Mouse (Mus musculus): ENCODE data around the gene Sirt4. TPM values are rescaled to one million over a fixed set of nuclear protein-coding genes. Genes with fewer than 3 reads are reported as not detected.
"Not testable (repeated sequence)": the region's sequence is repeated elsewhere in the genome, so short reads cannot be mapped to it uniquely, and the experiment has no call there.

The Sirt4 gene
- polyA plus RNA-seq, 1 experiment from 2014 or later, result 23.5 TPM

DNA sequence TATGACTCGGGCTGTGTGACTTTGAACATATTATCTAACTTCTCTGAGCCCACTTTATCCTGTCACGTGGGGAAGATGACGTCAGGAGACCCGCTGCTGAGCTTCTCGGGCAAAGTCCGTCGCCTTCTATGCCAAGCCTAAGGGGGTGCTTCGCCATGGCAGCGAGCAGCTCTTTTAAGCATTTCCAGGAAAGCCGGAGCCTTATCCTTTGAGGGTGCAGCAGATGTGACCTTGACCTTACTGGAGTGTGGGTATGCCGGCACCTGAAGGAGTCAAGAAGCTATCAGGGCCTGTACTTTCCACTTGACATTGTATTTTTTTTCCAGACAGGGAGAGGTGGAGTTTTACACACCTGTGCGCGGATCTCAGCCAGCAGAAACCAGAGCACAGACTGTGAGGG lies 25.6 kb downstream of the Sirt4 start:
- no peak for ATAC-seq (ENCODE audit: insufficient number of reproducible peaks, insufficient read depth, low FRiP score, low read depth)
- no peaks in the 10 kb centered on the region for H3K9me3 ChIP-seq (ENCODE audit: control insufficient read depth, low read depth, low read length)
- 57% methylated on average over 13 of the region's 13 CpGs for WGBS
- H3K9ac ChIP-seq (replicated peaks; ENCODE audit: low read depth, low read length), result no peak overlapping the region
- no peaks in the 10 kb centered on the region for H3K27me3 ChIP-seq (ENCODE audit: control insufficient read depth, insufficient read depth, low read length)
- H3K4me1 ChIP-seq (ENCODE audit: control insufficient read depth, insufficient read depth, low read length), result no peaks in the 10 kb centered on the region
- H3K27ac ChIP-seq (ENCODE audit: low read length), result no peak overlapping the region
- no peak overlapping the region for H3K4me3 ChIP-seq (ENCODE audit: low read depth, low read length)
- H3K4me2 ChIP-seq (replicated peaks; ENCODE audit: low read depth, low read length), result no peak overlapping the region
- no peaks in the 10 kb centered on the region for H3K36me3 ChIP-seq (ENCODE audit: control insufficient read depth, insufficient read depth, low read length)

GRCm38 (mm10) chr5:115455838-115456237 lies 28.7 kb downstream of the Sirt4 start:
- peaks cover 10% of the 10 kb centered on the region for H3K36me3 ChIP-seq (ENCODE audit: control insufficient read depth, insufficient read depth, low read length)
- no peaks in the 10 kb centered on the region for H3K9me3 ChIP-seq (ENCODE audit: control insufficient read depth, low read depth, low read length)
- H3K27me3 ChIP-seq (ENCODE audit: control insufficient read depth, insufficient read depth, low read length), result no peaks in the 10 kb centered on the region
- no peak overlapping the region for H3K4me2 ChIP-seq (replicated peaks; ENCODE audit: low read depth, low read length)
- ATAC-seq (ENCODE audit: insufficient number of reproducible peaks, insufficient read depth, low FRiP score, low read depth), result no peak
- H3K4me1 ChIP-seq (ENCODE audit: control insufficient read depth, insufficient read depth, low read length), result no peaks in the 10 kb centered on the region
- no peak overlapping the region for H3K27ac ChIP-seq (ENCODE audit: low read length)
- no peak overlapping the region for H3K9ac ChIP-seq (replicated peaks; ENCODE audit: low read depth, low read length)
- H3K4me3 ChIP-seq (ENCODE audit: low read depth, low read length), result no peak overlapping the region
- 79% methylated on average over 7 of the region's 7 CpGs for WGBS

- no peaks in the 10 kb centered on the region for H3K9me3 ChIP-seq (ENCODE audit: control insufficient read depth, low read depth, low read length)
- H3K27ac ChIP-seq (ENCODE audit: low read length), result no peak overlapping the region
- H3K36me3 ChIP-seq (ENCODE audit: control insufficient read depth, insufficient read depth, low read length), result peaks cover 14% of the 10 kb centered on the region
- no peaks in the 10 kb centered on the region for H3K4me1 ChIP-seq (ENCODE audit: control insufficient read depth, insufficient read depth, low read length)
- no peak overlapping the region for H3K4me3 ChIP-seq (ENCODE audit: low read depth, low read length)
- no peak overlapping the region for H3K9ac ChIP-seq (replicated peaks; ENCODE audit: low read depth, low read length)
- ATAC-seq (ENCODE audit: insufficient number of reproducible peaks, insufficient read depth, low FRiP score, low read depth), result no peak
- H3K4me2 ChIP-seq (replicated peaks; ENCODE audit: low read depth, low read length), result no peak overlapping the region
- no peaks in the 10 kb centered on the region for H3K27me3 ChIP-seq (ENCODE audit: control insufficient read depth, insufficient read depth, low read length)
- WGBS, result 74% methylated on average over 12 of the region's 12 CpGs
Measured at GRCm38 (mm10) chr5:115454422-115455090, 30.0 kb downstream of the Sirt4 start.

DNA sequence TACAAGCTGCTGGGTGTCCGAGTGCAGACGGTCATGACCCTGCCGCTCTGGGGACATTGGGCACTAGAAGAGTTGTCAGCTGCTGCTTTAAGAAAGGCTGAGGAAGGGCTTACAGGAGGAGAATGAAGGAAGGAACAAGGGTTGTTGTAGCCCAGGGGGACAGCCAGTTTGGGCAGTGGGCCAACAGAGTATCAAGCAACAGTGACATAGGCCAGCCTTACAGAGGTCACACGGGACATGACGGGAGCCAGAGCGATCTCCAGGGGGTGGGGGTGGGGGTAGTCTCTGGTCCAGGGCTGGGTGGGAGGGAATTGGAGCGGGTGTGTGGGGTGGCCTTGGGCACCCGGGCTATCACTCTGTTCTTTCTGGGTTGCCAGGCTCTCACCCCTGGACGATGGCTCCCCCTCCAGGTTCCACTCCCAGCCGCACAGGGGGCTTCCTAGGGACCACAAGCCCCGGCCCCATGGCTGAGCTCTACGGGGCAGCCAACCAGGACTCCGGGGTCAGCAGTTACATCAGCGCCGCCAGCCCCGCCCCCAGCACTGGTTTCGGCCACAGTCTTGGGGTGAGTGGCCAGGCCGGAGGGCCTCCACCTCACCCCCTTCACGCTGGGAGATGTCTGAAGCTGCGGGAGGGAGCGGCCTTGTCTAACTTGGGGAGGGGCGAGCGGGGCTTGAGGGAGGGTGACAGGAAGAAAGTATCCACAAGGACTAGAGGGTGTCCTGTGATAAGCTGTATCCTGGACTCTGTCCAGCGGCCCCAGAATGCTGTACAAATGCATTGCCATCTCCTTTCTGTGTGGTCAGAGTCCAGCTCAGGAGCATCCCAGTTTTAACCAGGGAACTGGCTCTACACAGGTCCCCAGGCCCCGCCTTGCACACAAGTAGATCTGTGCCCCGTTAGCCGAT lies 33.9 kb downstream of the Sirt4 start:
- Histone ChIP-seq H3K9me3 (ENCODE audit: control insufficient read depth, low read depth, low read length) (no peaks in the 10 kb centered on the region), H3K36me3 (ENCODE audit: control insufficient read depth, insufficient read depth, low read length) (peaks cover 42% of the 10 kb centered on the region), H3K27me3 (ENCODE audit: control insufficient read depth, insufficient read depth, low read length) (no peaks in the 10 kb centered on the region), H3K27ac (ENCODE audit: low read length) (no peak overlapping the region), H3K9ac (replicated peaks; ENCODE audit: low read depth, low read length) (no peak overlapping the region), H3K4me2 (replicated peaks; ENCODE audit: low read depth, low read length) (no peak overlapping the region), H3K4me1 (ENCODE audit: control insufficient read depth, insufficient read depth, low read length) (no peaks in the 10 kb centered on the region), H3K4me3 (ENCODE audit: low read depth, low read length) (no peak overlapping the region)
- ATAC-seq (ENCODE audit: insufficient number of reproducible peaks, insufficient read depth, low FRiP score, low read depth), result no peak
- WGBS, result 93% methylated on average over 27 of the region's 27 CpGs

DNA sequence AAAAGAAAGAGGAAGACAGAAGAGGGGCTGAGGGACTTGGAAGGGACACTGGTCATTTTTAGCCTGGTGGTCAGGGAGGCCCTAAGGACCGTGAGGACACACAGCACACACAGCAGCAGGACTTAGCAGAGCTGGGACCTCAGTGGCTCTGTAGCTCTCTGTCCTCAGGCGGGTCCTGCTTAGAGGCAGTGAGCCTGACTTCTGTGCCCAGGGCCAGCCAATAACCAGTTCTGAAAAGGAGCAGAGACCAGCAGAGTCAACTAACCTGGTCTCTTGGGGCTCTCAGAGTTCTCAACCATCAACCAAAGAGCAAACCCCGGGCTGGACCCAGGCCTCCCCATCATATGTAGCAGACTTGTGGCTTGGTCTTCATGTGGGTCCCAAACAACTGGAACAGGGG lies 35.3 kb downstream of the Sirt4 start:
- Histone ChIP-seq H3K4me2 (replicated peaks; ENCODE audit: low read depth, low read length) (no peak overlapping the region), H3K27me3 (ENCODE audit: control insufficient read depth, insufficient read depth, low read length) (no peaks in the 10 kb centered on the region), H3K4me1 (ENCODE audit: control insufficient read depth, insufficient read depth, low read length) (no peaks in the 10 kb centered on the region), H3K4me3 (ENCODE audit: low read depth, low read length) (no peak overlapping the region), H3K27ac (ENCODE audit: low read length) (no peak overlapping the region), H3K9ac (replicated peaks; ENCODE audit: low read depth, low read length) (no peak overlapping the region), H3K36me3 (ENCODE audit: control insufficient read depth, insufficient read depth, low read length) (peaks cover 55% of the 10 kb centered on the region), H3K9me3 (ENCODE audit: control insufficient read depth, low read depth, low read length) (no peaks in the 10 kb centered on the region)
- 84% methylated on average over 3 of the region's 3 CpGs for WGBS
- no peak for ATAC-seq (ENCODE audit: insufficient number of reproducible peaks, insufficient read depth, low FRiP score, low read depth)

GRCm38 (mm10) chr5:115447108-115447507 lies 37.4 kb downstream of the Sirt4 start:
- no peaks in the 10 kb centered on the region for H3K4me1 ChIP-seq (ENCODE audit: control insufficient read depth, insufficient read depth, low read length)
- no peak overlapping the region for H3K4me2 ChIP-seq (replicated peaks; ENCODE audit: low read depth, low read length)
- WGBS, result 84% methylated on average over 17 of the region's 17 CpGs
- no peak overlapping the region for H3K27ac ChIP-seq (ENCODE audit: low read length)
- H3K4me3 ChIP-seq (ENCODE audit: low read depth, low read length), result no peak overlapping the region
- H3K9me3 ChIP-seq (ENCODE audit: control insufficient read depth, low read depth, low read length), result no peaks in the 10 kb centered on the region
- no peaks in the 10 kb centered on the region for H3K27me3 ChIP-seq (ENCODE audit: control insufficient read depth, insufficient read depth, low read length)
- no peak for ATAC-seq (ENCODE audit: insufficient number of reproducible peaks, insufficient read depth, low FRiP score, low read depth)
- H3K36me3 ChIP-seq (ENCODE audit: control insufficient read depth, insufficient read depth, low read length), result peaks cover 73% of the 10 kb centered on the region
- H3K9ac ChIP-seq (replicated peaks; ENCODE audit: low read depth, low read length), result no peak overlapping the region

DNA sequence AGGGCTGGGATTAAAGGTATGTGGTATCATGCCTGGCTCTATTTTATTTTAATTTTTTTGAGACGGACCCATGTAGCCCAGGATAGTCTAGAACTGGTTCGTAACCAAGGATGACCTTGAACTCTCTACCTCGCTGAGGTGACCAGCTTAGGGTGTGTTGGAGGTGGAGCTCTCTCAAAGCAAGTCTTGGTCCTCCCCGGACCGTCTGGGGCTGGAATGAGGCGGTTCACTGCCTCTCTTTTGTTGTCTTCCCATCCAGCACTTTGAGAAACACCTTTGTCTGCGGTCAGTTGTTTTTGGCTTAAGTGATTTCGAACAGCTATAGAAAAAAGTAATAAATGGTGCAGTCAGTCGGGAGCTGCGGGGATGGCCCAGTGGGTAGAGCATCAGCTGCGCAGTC lies 40.4 kb downstream of the Sirt4 start:
- WGBS, result 92% methylated on average over 11 of the region's 11 CpGs
- no peak overlapping the region for H3K4me3 ChIP-seq (ENCODE audit: low read depth, low read length)
- ATAC-seq (ENCODE audit: insufficient number of reproducible peaks, insufficient read depth, low FRiP score, low read depth), result no peak
- H3K27me3 ChIP-seq (ENCODE audit: control insufficient read depth, insufficient read depth, low read length), result no peaks in the 10 kb centered on the region
- H3K4me1 ChIP-seq (ENCODE audit: control insufficient read depth, insufficient read depth, low read length), result no peaks in the 10 kb centered on the region
- H3K9ac ChIP-seq (replicated peaks; ENCODE audit: low read depth, low read length), result no peak overlapping the region
- no peak overlapping the region for H3K4me2 ChIP-seq (replicated peaks; ENCODE audit: low read depth, low read length)
- H3K36me3 ChIP-seq (ENCODE audit: control insufficient read depth, insufficient read depth, low read length), result peaks cover 58% of the 10 kb centered on the region
- no peak overlapping the region for H3K27ac ChIP-seq (ENCODE audit: low read length)
- no peaks in the 10 kb centered on the region for H3K9me3 ChIP-seq (ENCODE audit: control insufficient read depth, low read depth, low read length)

- not testable (repeated sequence) for H3K4me3 ChIP-seq (ENCODE audit: low read depth, low read length); H3K27me3 ChIP-seq (ENCODE audit: control insufficient read depth, insufficient read depth, low read length); ATAC-seq (ENCODE audit: insufficient number of reproducible peaks, insufficient read depth, low FRiP score, low read depth); H3K27ac ChIP-seq (ENCODE audit: low read length); H3K9me3 ChIP-seq (ENCODE audit: control insufficient read depth, low read depth, low read length); H3K4me2 ChIP-seq (replicated peaks; ENCODE audit: low read depth, low read length); H3K4me1 ChIP-seq (ENCODE audit: control insufficient read depth, insufficient read depth, low read length); H3K9ac ChIP-seq (replicated peaks; ENCODE audit: low read depth, low read length)
- WGBS, result 81% methylated on average over 5 of the region's 5 CpGs
- peaks cover 56% of the 10 kb centered on the region for H3K36me3 ChIP-seq (ENCODE audit: control insufficient read depth, insufficient read depth, low read length)
Measured at GRCm38 (mm10) chr5:115442663-115443062, 41.9 kb downstream of the Sirt4 start.

All from stomach, embryonic 14.5 days (tissue).